Mouse (Mus musculus): ENCODE results near the gene Cldnd1.

DNA sequence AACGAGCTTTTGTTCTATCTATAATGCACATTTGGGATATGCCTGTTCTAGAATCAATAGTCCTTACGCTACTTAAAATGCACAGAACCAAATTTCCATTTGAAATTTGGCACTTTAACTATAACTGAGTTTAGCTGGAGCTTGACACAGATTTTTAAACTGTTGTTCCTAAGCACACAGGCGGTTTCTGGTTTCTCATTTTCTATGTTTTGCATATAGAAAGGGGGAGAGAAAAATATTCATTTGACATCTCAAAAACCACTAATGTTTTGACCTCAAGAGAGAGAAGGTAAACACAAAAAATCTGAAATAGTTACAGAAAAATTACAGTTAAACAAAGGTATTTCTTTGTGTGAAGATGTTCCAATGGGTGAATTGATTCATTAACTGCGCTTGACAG is 18.2 kb upstream of the Cldnd1 start:
- no peak for TF ChIP-seq CTCF (IDR thresholded peaks at IDR 0.05; ENCODE audit: borderline replicate concordance, control insufficient read depth, extremely low read depth, insufficient read depth, low read length, poor library complexity)
- TF ChIP-seq POLR2A (IDR thresholded peaks at IDR 0.05; ENCODE audit: control insufficient read depth, extremely low read depth, insufficient read depth, low read length, poor library complexity) = no peak

Measured in thymus, adult 2 months (tissue).